Mouse (Mus musculus) E14TG2a.4 (cell line): ENCODE measurements around the gene Enc1.

Experiments
- CTCF ChIP-seq: conservative IDR thresholded peaks from 2 replicates; pipeline ENCODE4 v1.5.1; 2014; ENCODE audit warnings: low read length
- NANOG ChIP-seq: IDR thresholded peaks from 2 replicates; pipeline ENCODE4 v1.6.1; 2014; ENCODE audit warnings: borderline replicate concordance, low read length, mixed read lengths
- POU5F1 ChIP-seq: IDR thresholded peaks from 2 replicates; pipeline ENCODE4 v1.6.1; 2014; ENCODE audit warnings: low read length, borderline replicate concordance

- TF ChIP-seq CTCF = peak; percentile 77
- no peak for TF ChIP-seq NANOG
- no peak for TF ChIP-seq POU5F1
These were observed 35.7 kb upstream of the Enc1 start for GRCm38 (mm10) chr13:97205052-97205701.
